Mouse (Mus musculus) liver, adult (tissue): ENCODE results near the gene Pcdh18.

Experiments used
- GATA4 ChIP-seq: IDR thresholded peaks from 2 replicates; pipeline ENCODE4 v1.6.1; 2014; ENCODE audit warnings: mild to moderate bottlenecking, low read length; ENCODE audit not compliant: insufficient replicate concordance

The Pcdh18 gene

GRCm38 (mm10) chr3:49699951-49700350 lies 57.2 kb downstream of the Pcdh18 start:
- TF ChIP-seq GATA4, result no peak
